Mouse (Mus musculus) embryonic facial prominence, embryonic 13.5 days (tissue): ENCODE data around the gene Gsto1. TPM values are rescaled to one million over a fixed set of nuclear protein-coding genes. Genes with fewer than 3 reads are reported as not detected.
A peak's percentile ranks its signal among the peaks of the same experiment; 100 is the strongest.

Source experiments
- ATAC-seq: fragments of 200-750 bp; cut with Nextera tagmentation; 2 replicates; pipeline ENCODE4 v1.8.0; 2017; ENCODE audit warnings: low read depth; ENCODE audit not compliant: insufficient number of reproducible peaks, insufficient read depth, low FRiP score, low TSS enrichment
- H3K27ac ChIP-seq: fragments of 300-500 bp; sonication (generic); 2 replicates; pipeline ENCODE4 v1.5.1; 2015; ENCODE audit warnings: moderate library complexity, mild to moderate bottlenecking, inconsistent platforms
- H3K27me3 ChIP-seq: fragments of 300-500 bp; sonication (generic); 2 replicates; pipeline ENCODE4 v1.6.1; 2015; ENCODE audit warnings: mild to moderate bottlenecking, inconsistent platforms
- H3K36me3 ChIP-seq: fragments of 300-500 bp; sonication (generic); 2 replicates; pipeline ENCODE4 v1.6.1; 2015; ENCODE audit warnings: mild to moderate bottlenecking, inconsistent platforms
- H3K4me1 ChIP-seq: fragments of 300-500 bp; sonication (generic); 2 replicates; pipeline ENCODE4 v1.6.1; 2015; ENCODE audit warnings: inconsistent platforms
- H3K4me2 ChIP-seq: fragments of 300-500 bp; sonication (generic); 2 replicates; pipeline ENCODE4 v1.6.1; 2015; ENCODE audit warnings: moderate library complexity, mild to moderate bottlenecking, inconsistent platforms
- H3K4me3 ChIP-seq: fragments of 300-500 bp; sonication (generic); 2 replicates; pipeline ENCODE4 v1.5.1; 2015; ENCODE audit warnings: mild to moderate bottlenecking, inconsistent platforms
- H3K9ac ChIP-seq: fragments of 300-500 bp; sonication (generic); 2 replicates; pipeline ENCODE4 v1.6.1; 2015; ENCODE audit warnings: mild to moderate bottlenecking, inconsistent platforms
- H3K9me3 ChIP-seq: fragments of 300-500 bp; sonication (generic); 2 replicates; pipeline ENCODE4 v1.6.1; 2016; ENCODE audit warnings: inconsistent platforms
- WGBS: fragments of 180-500 bp; shearing (Covaris S2); methylation state at CpG from one replicate; pipeline ENCODE4 v1.1.7; 2015; ENCODE audit warnings: mixed read lengths; 5-methylcytosine and 5-hydroxymethylcytosine counted together
- polyA plus RNA-seq: library from polyadenylated mRNA; unstranded; fragments of >200 nt; fragmentation: Nextera tagmentation; extraction: Ambion mirVana; gene quantifications from 2 replicates; pipeline ENCODE4 v1.2.1, GENCODE M21; 2015

Gsto1 gene
- 138 and 149 TPM in 2 replicates for polyA plus RNA-seq

DNA sequence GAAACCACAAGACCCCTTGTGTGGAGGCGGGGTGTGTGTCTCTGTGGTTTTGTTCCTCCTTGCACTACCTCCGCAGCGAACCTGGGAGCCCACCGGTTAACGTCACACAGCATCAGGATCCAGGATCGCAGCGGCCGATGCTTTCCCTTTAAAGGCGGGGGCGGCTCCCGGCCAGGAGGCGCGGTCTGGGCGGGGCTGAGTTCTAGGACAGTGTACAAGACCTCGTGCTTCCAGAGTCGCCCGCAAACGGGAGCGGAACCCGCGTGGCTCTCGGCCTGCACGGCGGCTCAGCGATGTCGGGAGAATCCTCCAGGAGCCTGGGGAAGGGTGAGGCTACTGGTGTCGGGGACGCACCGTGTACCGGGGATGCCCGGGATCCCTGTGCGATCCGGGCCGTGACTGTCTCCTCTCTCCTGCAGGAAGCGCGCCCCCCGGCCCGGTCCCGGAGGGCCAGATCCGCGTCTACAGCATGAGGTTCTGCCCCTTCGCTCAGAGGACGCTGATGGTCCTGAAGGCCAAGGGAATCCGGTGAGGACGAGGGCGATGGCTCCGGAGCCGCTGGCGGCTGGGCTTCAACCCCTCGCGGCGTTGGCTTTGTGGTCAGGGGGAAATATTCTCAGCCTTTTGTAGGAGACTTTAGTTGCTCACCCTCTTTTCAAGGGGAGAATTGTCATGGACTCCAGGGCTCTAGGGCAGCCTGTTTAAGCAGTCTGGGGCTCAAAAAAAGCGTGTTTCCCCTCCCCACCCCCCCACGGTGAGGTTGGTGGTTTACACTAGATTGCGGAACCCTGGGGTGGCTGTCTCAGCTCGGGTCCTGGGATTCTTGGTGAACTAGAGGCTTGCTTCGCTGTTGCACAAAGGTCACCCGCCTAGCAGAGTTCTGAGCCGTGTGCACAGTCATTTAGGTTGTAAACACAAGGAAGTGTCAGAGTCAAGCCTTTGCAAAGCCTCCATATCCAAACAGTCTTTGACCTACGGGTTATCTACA, at the start of gene Gsto1:
Gsto1 (plus strand) TSS at position 175 of the 988 bp plus-strand sequence.
- no peaks in the 10 kb centered on the region for H3K27me3 ChIP-seq
- under 1% methylated on average over 60 of the region's 60 CpGs for WGBS
- peak within 1 kb of the TSS; percentile 71 for H3K4me3 ChIP-seq
- peak within 1 kb of the TSS; percentile 86 for H3K9ac ChIP-seq
- H3K27ac ChIP-seq, result peak within 1 kb of the TSS; percentile 92
- H3K4me2 ChIP-seq, result peak within 1 kb of the TSS; percentile 91
- peaks cover 22% of the 10 kb centered on the region for H3K36me3 ChIP-seq
- H3K9me3 ChIP-seq, result no peaks in the 10 kb centered on the region
- ATAC-seq, result peak; percentile 91
- peaks cover 20% of the 10 kb centered on the region for H3K4me1 ChIP-seq

DNA sequence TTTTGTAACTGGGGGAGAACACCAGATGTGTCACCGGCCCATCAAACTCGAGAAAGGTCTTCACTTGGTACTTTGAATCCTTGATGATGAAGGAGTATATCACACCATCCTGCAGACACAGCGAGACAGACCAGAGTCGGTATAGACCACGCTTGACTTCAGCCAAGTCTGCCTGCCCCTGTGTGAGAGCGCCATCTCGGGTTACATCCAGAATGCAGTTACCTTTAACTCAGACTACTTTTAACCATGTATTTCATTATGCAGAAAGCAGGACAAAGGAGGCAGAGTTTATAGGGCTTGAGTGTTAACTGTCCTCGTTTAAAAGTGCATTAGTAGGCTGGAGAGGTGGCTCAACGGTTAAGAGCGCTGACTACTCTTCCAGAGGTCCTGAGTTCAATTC, 42.7 kb upstream of the Gsto1 start:
- no peaks in the 10 kb centered on the region for H3K27me3 ChIP-seq
- 68% methylated on average over 10 of the region's 10 CpGs for WGBS
- no peak overlapping the region for H3K27ac ChIP-seq
- H3K4me2 ChIP-seq, result no peak overlapping the region
- no peak overlapping the region for H3K4me3 ChIP-seq
- ATAC-seq, result no peak
- no peaks in the 10 kb centered on the region for H3K4me1 ChIP-seq
- no peak overlapping the region for H3K9ac ChIP-seq
- H3K9me3 ChIP-seq, result no peaks in the 10 kb centered on the region
- no peaks in the 10 kb centered on the region for H3K36me3 ChIP-seq

DNA sequence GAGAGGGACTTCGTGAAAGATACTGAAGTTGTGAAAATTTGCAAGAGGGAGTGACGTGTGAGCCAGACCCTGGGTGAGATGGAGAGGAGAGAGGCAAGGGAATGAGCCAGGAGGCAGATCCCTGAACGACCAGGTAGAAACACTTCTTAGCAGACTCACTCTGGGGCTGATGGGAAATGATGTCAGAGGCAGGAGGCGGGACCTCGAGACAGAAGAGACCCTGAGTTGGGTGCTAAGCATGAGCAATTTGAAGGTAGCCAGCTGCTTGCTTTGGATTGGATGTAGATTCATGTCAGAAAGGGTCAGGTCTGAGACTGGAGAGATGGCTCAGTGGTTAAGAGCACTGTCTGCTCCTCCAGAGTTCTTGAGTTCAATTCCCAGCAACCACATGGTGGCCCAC, 40.0 kb upstream of the Gsto1 start:
- Histone ChIP-seq H3K4me1 (no peaks in the 10 kb centered on the region), H3K27ac (no peak overlapping the region), H3K36me3 (no peaks in the 10 kb centered on the region), H3K4me2 (no peak overlapping the region), H3K9me3 (no peaks in the 10 kb centered on the region), H3K4me3 (no peak overlapping the region), H3K9ac (no peak overlapping the region), H3K27me3 (no peaks in the 10 kb centered on the region)
- WGBS, result 87% methylated on average over 5 of the region's 5 CpGs
- no peak for ATAC-seq

DNA sequence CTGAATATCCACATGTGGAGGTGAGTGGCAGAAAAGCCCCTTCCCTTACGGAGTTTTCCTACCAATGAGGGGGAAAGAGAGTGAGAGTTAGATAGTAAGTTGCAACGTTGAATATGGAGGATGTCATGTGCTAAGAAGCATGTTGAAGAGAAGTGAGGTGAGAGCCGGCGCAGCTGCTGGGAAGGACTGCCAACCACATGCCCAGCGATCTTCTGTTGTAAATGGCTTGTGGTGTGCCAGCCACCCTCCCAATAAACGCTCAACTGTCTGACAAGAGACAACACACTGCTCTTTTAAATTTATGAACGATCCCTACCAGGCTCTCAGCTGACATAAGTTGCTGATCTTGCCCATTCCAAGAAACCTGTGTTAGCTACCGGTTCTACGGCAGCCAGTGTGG, 37.1 kb upstream of the Gsto1 start:
- Histone ChIP-seq H3K4me1 (peaks cover 10% of the 10 kb centered on the region), H3K36me3 (no peaks in the 10 kb centered on the region), H3K27me3 (peaks cover 3% of the 10 kb centered on the region; the same call in 1 of the 2 replicates), H3K9ac (no peak overlapping the region), H3K27ac (no peak overlapping the region), H3K4me3 (no peak overlapping the region), H3K9me3 (no peaks in the 10 kb centered on the region), H3K4me2 (no peak overlapping the region)
- 86% methylated on average over 9 of the region's 9 CpGs for WGBS
- no peak for ATAC-seq

DNA sequence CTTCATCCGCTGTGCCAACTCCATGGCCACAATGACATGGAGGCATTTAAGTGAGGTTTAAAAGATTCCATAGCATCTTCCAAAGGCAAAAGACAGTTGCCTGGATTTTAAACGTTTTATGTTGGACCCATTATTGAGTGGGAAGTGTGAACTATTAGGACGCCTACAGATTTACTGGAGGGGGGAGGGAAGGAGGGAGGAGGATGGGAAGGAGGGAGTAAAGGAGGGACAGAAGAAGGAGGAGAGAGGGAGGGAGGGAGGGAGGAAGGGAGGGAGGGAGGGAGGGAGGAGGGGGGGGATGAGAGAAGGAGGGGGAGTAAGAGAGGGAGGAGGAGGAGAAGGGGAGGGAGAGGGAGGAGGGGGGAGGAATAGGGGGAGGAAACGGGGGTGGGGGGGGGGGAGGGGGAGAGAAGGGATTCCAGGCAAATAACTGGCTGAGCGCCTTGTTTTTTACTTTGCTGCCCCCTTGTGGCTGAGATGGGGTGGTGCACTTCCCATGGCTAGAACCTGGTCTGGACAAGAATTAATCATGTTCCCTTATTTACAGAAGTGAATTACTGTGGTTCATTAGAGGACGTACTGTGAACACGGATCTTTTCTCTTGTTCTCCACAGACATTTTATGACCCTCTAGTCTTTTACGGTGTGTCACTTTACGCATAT, 33.8 kb upstream of the Gsto1 start:
- ATAC-seq, result no peak
- Histone ChIP-seq H3K36me3 (no peaks in the 10 kb centered on the region), H3K4me1 (peaks cover 10% of the 10 kb centered on the region), H3K27me3 (peaks cover 7% of the 10 kb centered on the region; the same call in 1 of the 2 replicates), H3K9ac (no peak overlapping the region), H3K9me3 (no peaks in the 10 kb centered on the region), H3K4me3 (no peak overlapping the region), H3K27ac (no peak overlapping the region), H3K4me2 (no peak overlapping the region)
- 27% methylated on average over 8 of the region's 9 CpGs for WGBS

DNA sequence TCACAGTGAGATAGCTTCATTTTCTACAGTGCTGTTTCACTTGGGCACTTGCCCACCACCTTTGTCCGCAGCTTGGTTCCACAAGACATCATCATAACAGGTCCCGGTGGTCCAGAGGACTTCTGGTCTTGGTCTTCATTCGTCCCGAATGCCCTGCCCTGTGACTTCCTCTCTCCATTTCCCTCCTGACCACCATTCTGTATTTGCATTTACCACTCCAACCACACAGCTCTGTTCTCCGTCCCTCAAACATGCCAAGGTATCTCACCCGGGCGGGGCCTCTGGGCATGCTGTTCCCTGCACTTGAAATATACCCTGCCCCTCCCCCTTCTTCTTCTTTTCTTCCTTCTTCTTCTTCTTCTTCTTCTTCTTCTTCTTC, 33.3 kb upstream of the Gsto1 start:
- peaks cover 10% of the 10 kb centered on the region for H3K4me1 ChIP-seq
- H3K27ac ChIP-seq, result no peak overlapping the region
- H3K4me3 ChIP-seq, result no peak overlapping the region
- H3K9me3 ChIP-seq, result no peaks in the 10 kb centered on the region
- no peaks in the 10 kb centered on the region for H3K36me3 ChIP-seq
- H3K9ac ChIP-seq, result no peak overlapping the region
- H3K27me3 ChIP-seq, result peaks cover 7% of the 10 kb centered on the region; the same call in 1 of the 2 replicates
- ATAC-seq, result no peak
- H3K4me2 ChIP-seq, result no peak overlapping the region
- WGBS, result 60% methylated on average over 7 of the region's 7 CpGs

DNA sequence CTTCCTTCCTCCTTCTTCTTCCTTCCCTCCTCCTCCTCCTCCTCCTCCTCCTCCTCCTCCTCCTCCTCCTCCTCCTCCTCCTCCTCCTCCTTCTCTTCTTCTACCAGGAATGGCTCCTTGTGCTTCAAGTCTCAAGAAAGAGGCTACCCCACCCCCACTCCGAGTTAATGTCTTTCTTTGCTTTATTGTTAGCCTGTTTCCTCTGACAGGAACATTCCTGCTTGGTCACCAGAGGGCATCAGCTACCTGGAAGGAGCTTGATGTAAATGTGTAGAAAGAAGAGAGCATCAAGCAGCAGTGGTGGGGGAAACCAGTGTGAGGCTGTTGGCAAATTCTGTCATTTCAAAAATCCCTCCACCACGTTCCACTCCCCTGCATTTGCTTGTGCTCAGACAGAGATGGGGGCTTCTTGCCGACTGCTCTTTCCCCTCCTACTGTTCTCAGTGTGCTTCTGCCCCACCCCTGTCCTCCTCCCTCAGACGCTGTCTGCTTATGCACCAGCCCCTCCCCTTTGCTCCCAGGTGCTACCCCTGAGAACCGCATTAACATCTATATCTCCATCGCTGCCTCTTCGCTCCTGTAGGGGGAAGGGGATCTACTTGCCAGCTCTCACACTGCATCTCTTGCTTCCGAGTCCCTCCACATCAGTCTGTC, 32.5 kb upstream of the Gsto1 start:
- Histone ChIP-seq H3K9ac (no peak overlapping the region), H3K27me3 (peaks cover 7% of the 10 kb centered on the region; the same call in 1 of the 2 replicates), H3K4me2 (no peak overlapping the region), H3K36me3 (no peaks in the 10 kb centered on the region), H3K4me3 (no peak overlapping the region), H3K4me1 (peaks cover 10% of the 10 kb centered on the region), H3K9me3 (no peaks in the 10 kb centered on the region), H3K27ac (no peak overlapping the region)
- 0 out of 2 replicates have a peak, but pooled peaks have one; percentile 20 for ATAC-seq
- 16% methylated on average over 8 of the region's 8 CpGs for WGBS

DNA sequence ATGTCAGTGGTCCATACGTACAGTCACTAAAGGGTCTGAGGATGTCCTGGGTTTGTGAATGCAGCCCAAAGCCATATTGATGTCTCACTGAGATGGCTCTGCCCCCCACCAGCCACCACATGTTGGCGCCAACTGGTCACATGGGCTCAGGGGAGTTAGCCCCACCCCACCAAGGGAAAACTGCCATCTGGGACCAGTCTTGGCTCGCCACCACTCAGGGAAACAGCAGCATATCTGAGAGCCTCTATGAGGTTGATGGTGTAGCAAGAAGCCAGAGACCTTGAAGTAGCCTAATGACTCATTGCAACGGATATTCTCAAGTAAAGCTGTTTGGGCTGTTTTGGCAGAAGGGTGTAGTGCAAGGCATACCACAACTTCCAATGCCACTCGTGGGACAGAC, 30.7 kb upstream of the Gsto1 start:
- no peaks in the 10 kb centered on the region for H3K36me3 ChIP-seq
- no peaks in the 10 kb centered on the region for H3K9me3 ChIP-seq
- peaks cover 7% of the 10 kb centered on the region; the same call in 1 of the 2 replicates for H3K27me3 ChIP-seq
- no peak overlapping the region for H3K4me2 ChIP-seq
- 79% methylated on average over 5 of the region's 5 CpGs for WGBS
- no peak overlapping the region for H3K27ac ChIP-seq
- no peak overlapping the region for H3K9ac ChIP-seq
- H3K4me3 ChIP-seq, result no peak overlapping the region
- H3K4me1 ChIP-seq, result peaks cover 10% of the 10 kb centered on the region
- no peak for ATAC-seq

- no peak for ATAC-seq
- Histone ChIP-seq H3K27ac (no peak overlapping the region), H3K27me3 (no peaks in the 10 kb centered on the region), H3K9me3 (no peaks in the 10 kb centered on the region), H3K4me2 (no peak overlapping the region), H3K4me3 (no peak overlapping the region), H3K36me3 (no peaks in the 10 kb centered on the region), H3K9ac (no peak overlapping the region), H3K4me1 (no peaks in the 10 kb centered on the region)
- 80% methylated on average over 14 of the region's 14 CpGs for WGBS
Observed at GRCm38 (mm10) chr19:47829913-47830450, 24.8 kb upstream of the Gsto1 start.

GRCm38 (mm10) chr19:47831111-47831510, 23.7 kb upstream of the Gsto1 start:
- H3K4me1 ChIP-seq, result no peaks in the 10 kb centered on the region
- H3K4me2 ChIP-seq, result no peak overlapping the region
- no peak overlapping the region for H3K4me3 ChIP-seq
- H3K36me3 ChIP-seq, result no peaks in the 10 kb centered on the region
- WGBS, result 93% methylated on average over 8 of the region's 8 CpGs
- H3K9me3 ChIP-seq, result no peaks in the 10 kb centered on the region
- H3K9ac ChIP-seq, result no peak overlapping the region
- no peak for ATAC-seq
- peaks cover 4% of the 10 kb centered on the region; the same call in 1 of the 2 replicates for H3K27me3 ChIP-seq
- H3K27ac ChIP-seq, result no peak overlapping the region

DNA sequence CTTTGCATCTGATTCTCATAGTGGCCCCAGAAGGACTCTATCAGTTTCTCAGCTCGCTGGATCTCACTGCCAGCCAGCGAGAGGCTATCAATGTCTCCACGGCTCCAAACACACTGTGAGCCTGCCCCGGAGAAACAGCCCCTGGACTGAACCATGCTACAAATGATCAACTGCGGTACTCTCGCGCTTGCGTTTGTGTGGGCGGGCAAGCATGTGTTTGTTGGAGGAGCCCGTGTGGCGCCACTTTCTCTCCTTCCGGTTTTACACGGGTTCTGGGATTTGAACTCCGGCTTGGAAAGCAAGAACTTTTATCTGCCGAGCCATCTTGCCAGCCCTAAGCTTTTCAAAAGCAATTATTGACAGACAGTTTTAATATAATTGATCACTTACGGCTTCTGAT, 22.5 kb upstream of the Gsto1 start:
- WGBS, result 77% methylated on average over 16 of the region's 16 CpGs
- no peaks in the 10 kb centered on the region for H3K36me3 ChIP-seq
- H3K9ac ChIP-seq, result no peak overlapping the region
- no peak overlapping the region for H3K4me2 ChIP-seq
- H3K4me1 ChIP-seq, result peaks cover 5% of the 10 kb centered on the region; the same call in 1 of the 2 replicates
- H3K4me3 ChIP-seq, result no peak overlapping the region
- H3K27me3 ChIP-seq, result peaks cover 15% of the 10 kb centered on the region
- H3K9me3 ChIP-seq, result no peaks in the 10 kb centered on the region
- ATAC-seq, result no peak
- H3K27ac ChIP-seq, result no peak overlapping the region
